10 mouse cellular contexts compared by ENCODE assay signal in genomic region chr4:152622022-152622777, GRCm38 (mm10).
A peak's percentile ranks its signal among the peaks of the same experiment; 100 is the strongest.
DNase-seq lines count a peak whose midpoint lies in the region; ATAC-seq and TF ChIP-seq lines count a peak whose summit lies in the region.
"Had no signal": no experiment of that assay in that cellular context is flagged by ENCODE, and none has a peak within 500 bp of the region (broad histone marks: within the 10 kb centered on the region; RNA-seq: fewer than 3 reads in every experiment).

No protein-coding gene starts in this region.

- 67% methylated on average over 9 of the region's 9 CpGs for WGBS in kidney, postnatal 0 days
- WGBS in forebrain, postnatal 0 days = 54% methylated on average over 9 of the region's 9 CpGs
- WGBS in midbrain, embryonic 11.5 days = 67% methylated on average over 9 of the region's 9 CpGs
- WGBS in liver, embryonic 12.5 days (ENCODE audit: insufficient replicate concordance) = 48% methylated on average over 9 of the region's 9 CpGs

- no peaks in the 10 kb centered on the region for H3K27me3 ChIP-seq in kidney, postnatal 0 days (ENCODE audit: insufficient read depth, low read length)
- H3K27me3 ChIP-seq in forebrain, postnatal 0 days (ENCODE audit: insufficient read depth, low read length) = no peaks in the 10 kb centered on the region
- 0 out of 2 replicates have a peak, but pooled peaks cover 2% of the 10 kb centered on the region for H3K27me3 ChIP-seq in midbrain, embryonic 11.5 days (ENCODE audit: control insufficient read depth, insufficient read depth, low read length)
- H3K27me3 ChIP-seq in liver, embryonic 12.5 days (replicated peaks) = no peaks in the 10 kb centered on the region

- TF ChIP-seq CTCF in kidney, postnatal 0 days (IDR thresholded peaks at IDR 0.05; ENCODE audit: low read depth) = peak; percentile 8; the same call in 1 of the 2 replicates
- TF ChIP-seq CTCF in forebrain, postnatal 0 days (IDR thresholded peaks at IDR 0.05; ENCODE audit: low read depth) = peak; percentile 61

- no peaks in the 10 kb centered on the region for H3K9me3 ChIP-seq in kidney, postnatal 0 days (replicated peaks; ENCODE audit: low read length)
- H3K9me3 ChIP-seq in forebrain, postnatal 0 days (ENCODE audit: low read length) = no peaks in the 10 kb centered on the region
- no peaks in the 10 kb centered on the region for H3K9me3 ChIP-seq in midbrain, embryonic 11.5 days (ENCODE audit: control insufficient read depth, low read length)
- no peaks in the 10 kb centered on the region for H3K9me3 ChIP-seq in liver, embryonic 12.5 days (replicated peaks)
- H3K9me3 ChIP-seq: kidney, embryonic 15.5 days had no signal

- H3K4me1 ChIP-seq in kidney, postnatal 0 days (replicated peaks; ENCODE audit: insufficient read depth, low read length) = peaks cover 3% of the 10 kb centered on the region; the same call in 1 of the 2 replicates
- H3K4me1 ChIP-seq in forebrain, postnatal 0 days (ENCODE audit: insufficient read depth) = peaks cover 23% of the 10 kb centered on the region
- H3K4me1 ChIP-seq in midbrain, embryonic 11.5 days (ENCODE audit: control insufficient read depth, insufficient read depth, low read length) = peaks cover 22% of the 10 kb centered on the region
- H3K4me1 ChIP-seq in liver, embryonic 12.5 days = no peaks in the 10 kb centered on the region

- no peaks in the 10 kb centered on the region for H3K36me3 ChIP-seq in kidney, postnatal 0 days (ENCODE audit: insufficient read depth, low read length)
- no peaks in the 10 kb centered on the region for H3K36me3 ChIP-seq in forebrain, postnatal 0 days (ENCODE audit: insufficient read depth)
- no peaks in the 10 kb centered on the region for H3K36me3 ChIP-seq in midbrain, embryonic 11.5 days (ENCODE audit: control insufficient read depth, insufficient read depth, low read length)
- H3K36me3 ChIP-seq in liver, embryonic 12.5 days = no peaks in the 10 kb centered on the region
- H3K36me3 ChIP-seq: kidney, embryonic 15.5 days had no signal

- no peak for DNase-seq in kidney, postnatal 0 days (ENCODE audit: low spot score)
- DNase-seq in kidney, adult 18-20 months = no peak
- DNase-seq in forebrain, postnatal 0 days = peak; percentile 66
- DNase-seq in midbrain, embryonic 11.5 days (ENCODE audit: low spot score, missing footprints) = no peak
- DNase-seq in right cerebral cortex, adult 2 months (ENCODE audit: low spot score in 2 of 2) = peak; percentile 53 to 58
- DNase-seq in thymus, postnatal 10 days (ENCODE audit: low spot score in 2 of 2) = no peak
- no peak for DNase-seq in cerebellum, adult 9-10 months

- no peak for ATAC-seq in kidney, postnatal 0 days (replicated peaks; ENCODE audit: low FRiP score, low read depth)
- ATAC-seq in forebrain, postnatal 0 days = 0 out of 2 replicates have a peak, but pooled peaks have one; percentile 17
- ATAC-seq in midbrain, embryonic 11.5 days (ENCODE audit: low FRiP score) = no peak
- ATAC-seq in liver, embryonic 12.5 days = no peak

- H3K4me3 ChIP-seq in kidney, postnatal 0 days (replicated peaks; ENCODE audit: low read depth, low read length) = no peak overlapping the region
- H3K4me3 ChIP-seq in forebrain, postnatal 0 days (ENCODE audit: low read depth, low read length) = no peak overlapping the region
- no peak overlapping the region for H3K4me3 ChIP-seq in midbrain, embryonic 11.5 days (ENCODE audit: low read depth, low read length)
- no peak overlapping the region for H3K4me3 ChIP-seq in liver, embryonic 12.5 days
- H3K4me3 ChIP-seq: kidney, embryonic 15.5 days had no signal

- H3K27ac ChIP-seq in kidney, postnatal 0 days = no peak overlapping the region
- no peak overlapping the region for H3K27ac ChIP-seq in forebrain, postnatal 0 days (ENCODE audit: low read depth, low read length)
- no peak overlapping the region for H3K27ac ChIP-seq in midbrain, embryonic 11.5 days (ENCODE audit: low read depth, low read length)
- H3K27ac ChIP-seq in liver, embryonic 12.5 days = no peak overlapping the region
- H3K27ac ChIP-seq: kidney, embryonic 15.5 days; macrophage had no signal

- no peak overlapping the region for H3K9ac ChIP-seq in kidney, postnatal 0 days (ENCODE audit: low read depth, low read length)
- H3K9ac ChIP-seq in forebrain, postnatal 0 days = no peak overlapping the region
- peak overlapping the region; percentile 36 for H3K9ac ChIP-seq in midbrain, embryonic 11.5 days (ENCODE audit: low read length)
- no peak overlapping the region for H3K9ac ChIP-seq in liver, embryonic 12.5 days
- H3K9ac ChIP-seq: kidney, embryonic 15.5 days had no signal

- no peak overlapping the region for H3K4me2 ChIP-seq in kidney, postnatal 0 days (ENCODE audit: low read length)
- H3K4me2 ChIP-seq in forebrain, postnatal 0 days (ENCODE audit: low read depth) = no peak overlapping the region
- peak overlapping the region; percentile 19 for H3K4me2 ChIP-seq in midbrain, embryonic 11.5 days
- H3K4me2 ChIP-seq in liver, embryonic 12.5 days = no peak overlapping the region
- H3K4me2 ChIP-seq: kidney, embryonic 15.5 days had no signal

Comparison
In these comparisons a context has a peak if more than half of its experiments do, and no peak if none do; other contexts are left out.
1. DNase-seq: peak in forebrain, postnatal 0 days (single experiment) and right cerebral cortex, adult 2 months (2 of 2); none in kidney, postnatal 0 days (single experiment), kidney, adult 18-20 months (single experiment), midbrain, embryonic 11.5 days (single experiment), thymus, postnatal 10 days (0 of 2) and cerebellum, adult 9-10 months (single experiment).